12 mouse cellular contexts compared by ENCODE assay signal in genomic region chr6:87615696-87616083, GRCm38 (mm10). TPM values are rescaled to one million over a fixed set of nuclear protein-coding genes. Genes with fewer than 3 reads are reported as not detected.
A peak's percentile ranks its signal among the peaks of the same experiment; 100 is the strongest.
DNase-seq lines count a peak whose midpoint lies in the region; ATAC-seq and TF ChIP-seq lines count a peak whose summit lies in the region.
"Had no signal": no experiment of that assay in that cellular context is flagged by ENCODE, and none has a peak within 500 bp of the region (broad histone marks: within the 10 kb centered on the region; RNA-seq: fewer than 3 reads in every experiment).

No protein-coding gene starts in this region.

- H3K27ac ChIP-seq in heart, embryonic 10.5 days = no peak overlapping the region
- 0 out of 2 replicates have a peak overlapping the region, but pooled peaks have one; percentile 14 for H3K27ac ChIP-seq in forebrain, embryonic 14.5 days (ENCODE audit: low read depth, low read length)
- H3K27ac ChIP-seq in kidney, adult 2 months (ENCODE audit: insufficient read depth, low read depth, low read length) = no peak overlapping the region

- H3K4me1 ChIP-seq in heart, embryonic 10.5 days = no peaks in the 10 kb centered on the region
- H3K4me1 ChIP-seq in forebrain, embryonic 14.5 days (ENCODE audit: control insufficient read depth, insufficient read depth, low read length) = no peaks in the 10 kb centered on the region
- no peaks in the 10 kb centered on the region for H3K4me1 ChIP-seq in kidney, adult 2 months (ENCODE audit: control insufficient read depth, insufficient read depth, low read length)

- DNase-seq in heart, embryonic 10.5 days (ENCODE audit: low spot score) = peak; percentile 70
- DNase-seq in heart, adult 9 months (ENCODE audit: low spot score in 2 of 2) = no peak
- peak; percentile 48 for DNase-seq in 416B (ENCODE audit: low read depth)
- peak; percentile 70 for DNase-seq in Muller cell, postnatal 12 days (ENCODE audit: inconsistent ontology term)
- peak; percentile 72 for DNase-seq in forebrain, embryonic 14.5 days (ENCODE audit: low spot score)
- DNase-seq in kidney, adult 2 months = no peak
- DNase-seq in adrenal gland, adult 8-10 months = no peak
- DNase-seq in right cerebral cortex, postnatal 36 days (ENCODE audit: low spot score in 2 of 2) = no peak
- DNase-seq: cerebellum, adult 9-11 months; kidney, postnatal 25 days had no signal

- TF ChIP-seq CTCF in kidney, adult 2 months (conservative IDR thresholded peaks at IDR 0.05; ENCODE audit: insufficient read depth, insufficient read length, low read depth, low read length) = no peak

- H3K9me3 ChIP-seq in heart, embryonic 10.5 days = no peaks in the 10 kb centered on the region
- H3K9me3 ChIP-seq in forebrain, embryonic 14.5 days (replicated peaks; ENCODE audit: control insufficient read depth, low read length) = no peaks in the 10 kb centered on the region

- no peaks in the 10 kb centered on the region; the same call in 1 of the 2 replicates for H3K27me3 ChIP-seq in heart, embryonic 10.5 days (ENCODE audit: insufficient read depth, poor library complexity, severe bottlenecking)
- no peaks in the 10 kb centered on the region for H3K27me3 ChIP-seq in forebrain, embryonic 14.5 days (replicated peaks; ENCODE audit: control insufficient read depth, insufficient read depth, low read length)
- no peaks in the 10 kb centered on the region for H3K27me3 ChIP-seq in kidney, adult 2 months (replicated peaks; ENCODE audit: control insufficient read depth, insufficient read depth, low read length)

- peak overlapping the region; percentile 17; the same call in 1 of the 2 replicates for H3K4me2 ChIP-seq in forebrain, embryonic 14.5 days (ENCODE audit: low read length)
- H3K4me2 ChIP-seq: lung, embryonic 14.5 days had no signal

- no peak overlapping the region for H3K4me3 ChIP-seq in heart, embryonic 10.5 days
- H3K4me3 ChIP-seq in forebrain, embryonic 14.5 days (ENCODE audit: low read depth, low read length) = no peak overlapping the region
- H3K4me3 ChIP-seq in kidney, adult 2 months (ENCODE audit: insufficient read depth, low read depth, low read length) = no peak overlapping the region

- 90% methylated on average over 14 of the region's 14 CpGs for WGBS in heart, embryonic 10.5 days
- 70% methylated on average over 14 of the region's 14 CpGs for WGBS in forebrain, embryonic 14.5 days
- WGBS in kidney, adult 2 months = 90% methylated on average over 14 of the region's 14 CpGs

- ATAC-seq in forebrain, embryonic 14.5 days = peak; percentile 81
- ATAC-seq: CD4-positive, CD25-positive, alpha-beta regulatory T cell, adult 4 months had no signal

- H3K36me3 ChIP-seq in heart, embryonic 10.5 days = no peaks in the 10 kb centered on the region
- H3K36me3 ChIP-seq in forebrain, embryonic 14.5 days (ENCODE audit: control insufficient read depth, insufficient read depth, low read length) = no peaks in the 10 kb centered on the region
- H3K36me3 ChIP-seq in kidney, adult 2 months (ENCODE audit: control insufficient read depth, insufficient read depth, low read length) = no peaks in the 10 kb centered on the region

- no peak overlapping the region for H3K9ac ChIP-seq in forebrain, embryonic 14.5 days (ENCODE audit: low read length)
- H3K9ac ChIP-seq: lung, embryonic 14.5 days had no signal

- TF ChIP-seq POLR2A in kidney, adult 2 months (IDR thresholded peaks at IDR 0.05; ENCODE audit: low read depth, low read length) = no peak

RNA-seq across cellular contexts. Expression of gene Prokr1, which starts 25.1 kb away (rescaled TPM):
- 3.0 and 3.9 TPM in 2 replicates for polyA plus RNA-seq in heart, embryonic 10.5 days (2016; fragmentation: Nextera tagmentation; extraction: Ambion mirVana)
- 3.1 and 3.2 TPM in 2 replicates for polyA plus RNA-seq in forebrain, embryonic 14.5 days (2014; fragmentation: Nextera tagmentation; extraction: Ambion mirVana)
- polyA plus RNA-seq in kidney, adult 2 months (2012; rRNA removed) = 0.19 and 0.22 TPM in 2 replicates
- total RNA-seq in adrenal gland, adult 8-10 months (2022) = under 1 TPM; 0.10 to 0.89 (median 0.36) TPM

RNA-seq across cellular contexts. Expression of gene Aplf, which starts 56.3 kb away (rescaled TPM):
- polyA plus RNA-seq in heart, embryonic 10.5 days (2016; fragmentation: Nextera tagmentation; extraction: Ambion mirVana) = 11.6 and 12.3 TPM in 2 replicates
- 14.9 and 15.4 TPM in 2 replicates for polyA plus RNA-seq in forebrain, embryonic 14.5 days (2014; fragmentation: Nextera tagmentation; extraction: Ambion mirVana)
- 2.6 TPM in 2 replicates for polyA plus RNA-seq in kidney, adult 2 months (2012; rRNA removed)
- total RNA-seq in adrenal gland, adult 8-10 months (2022) = 1 to 10 TPM; 7.4 to 9.6 (median 8.4) TPM

Comparison
In these comparisons a context has a peak if more than half of its experiments do, and no peak if none do; other contexts are left out.
1. DNase-seq: peak in heart, embryonic 10.5 days (single experiment), 416B (single experiment), Muller cell, postnatal 12 days (single experiment) and forebrain, embryonic 14.5 days (single experiment); none in heart, adult 9 months (0 of 2), kidney, adult 2 months (single experiment), adrenal gland, adult 8-10 months (single experiment) and right cerebral cortex, postnatal 36 days (0 of 2).